Mouse (Mus musculus): ENCODE data around the gene Igsf10. TPM values are rescaled to one million over a fixed set of nuclear protein-coding genes. Genes with fewer than 3 reads are reported as not detected.

Igsf10 gene
- polyA plus RNA-seq, 2 experiments = 20.5 to 21.2 TPM

DNA sequence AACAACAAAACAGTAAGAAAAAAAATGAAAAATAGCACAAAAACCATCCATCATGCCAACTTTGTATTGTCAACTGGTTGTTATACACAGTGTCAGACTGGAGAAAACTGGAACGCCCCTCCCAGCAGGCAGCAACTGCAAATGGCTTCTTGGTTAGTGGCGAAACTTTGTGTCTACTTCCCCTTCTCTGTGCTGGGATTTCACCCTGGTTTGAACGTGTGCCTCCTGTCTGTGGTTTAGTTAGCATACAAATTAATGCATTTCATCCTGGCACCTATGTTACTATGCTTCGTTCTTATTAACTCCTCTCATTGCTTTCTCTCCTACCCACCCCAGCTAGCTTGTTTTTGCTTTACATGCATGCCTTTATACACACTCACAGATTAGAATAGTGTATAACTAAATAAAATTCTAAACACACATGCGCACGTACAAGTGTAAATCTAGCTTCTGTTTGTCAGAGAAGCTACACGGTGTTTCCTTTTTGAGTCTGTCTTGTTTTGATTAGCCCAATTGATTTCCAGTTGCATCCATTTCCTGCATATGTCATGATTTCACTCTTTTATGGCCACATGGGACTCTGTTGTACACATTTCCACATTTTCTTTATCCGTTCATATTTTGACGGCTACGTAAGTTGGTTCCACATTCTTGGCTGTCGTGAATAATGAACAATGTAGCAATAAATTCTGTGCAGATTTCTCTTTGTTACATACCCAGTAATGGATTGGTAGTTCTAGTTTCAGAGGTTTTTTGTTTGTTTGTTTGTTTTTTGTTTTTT lies 2.4 kb downstream of the Igsf10 start:
- peaks cover 20% of the 10 kb centered on the region for H3K36me3 ChIP-seq (ENCODE audit: control insufficient read depth, insufficient read depth, low read length)
- TF ChIP-seq POLR2A (IDR thresholded peaks at IDR 0.05; ENCODE audit: borderline replicate concordance, extremely low read depth, insufficient read depth, insufficient read length) = no peak
- ATAC-seq (ENCODE audit: low FRiP score, low read depth) (no peak), DNase-seq (ENCODE audit: low spot score) (peak; percentile 15)
- H3K9me3 ChIP-seq (ENCODE audit: control insufficient read depth, low read length) = no peaks in the 10 kb centered on the region
- WGBS = 59% methylated on average over 11 of the region's 11 CpGs
- H3K27me3 ChIP-seq (ENCODE audit: control insufficient read depth, insufficient read depth, low read length) = no peaks in the 10 kb centered on the region
- no peak overlapping the region for H3K27ac ChIP-seq (replicated peaks; ENCODE audit: low read depth, low read length)
- H3K4me1 ChIP-seq (ENCODE audit: control insufficient read depth, insufficient read depth, low read length) = peaks cover 7% of the 10 kb centered on the region
- H3K9ac ChIP-seq (ENCODE audit: low read depth, low read length, severe bottlenecking) = no peak overlapping the region
- peak overlapping the region; percentile 39 for H3K4me2 ChIP-seq (replicated peaks; ENCODE audit: low read depth, low read length, severe bottlenecking)
- peak overlapping the region; percentile 23 for H3K4me3 ChIP-seq (replicated peaks; ENCODE audit: low read length)

GRCm38 (mm10) chr3:59328526-59328925 lies 15.7 kb downstream of the Igsf10 start:
- no peak overlapping the region for H3K27ac ChIP-seq (replicated peaks; ENCODE audit: low read depth, low read length)
- peaks cover 4% of the 10 kb centered on the region; the same call in 1 of the 2 replicates for H3K9me3 ChIP-seq (ENCODE audit: control insufficient read depth, low read length)
- H3K27me3 ChIP-seq (ENCODE audit: control insufficient read depth, insufficient read depth, low read length) = no peaks in the 10 kb centered on the region
- no peak overlapping the region for H3K4me2 ChIP-seq (replicated peaks; ENCODE audit: low read depth, low read length, severe bottlenecking)
- H3K36me3 ChIP-seq (ENCODE audit: control insufficient read depth, insufficient read depth, low read length) = peaks cover 72% of the 10 kb centered on the region
- ATAC-seq (ENCODE audit: low FRiP score, low read depth) (no peak), DNase-seq (ENCODE audit: low spot score) (no peak)
- no peaks in the 10 kb centered on the region for H3K4me1 ChIP-seq (ENCODE audit: control insufficient read depth, insufficient read depth, low read length)
- WGBS = 78% methylated on average over 2 of the region's 2 CpGs
- H3K4me3 ChIP-seq (replicated peaks; ENCODE audit: low read length) = no peak overlapping the region
- no peak for TF ChIP-seq POLR2A (IDR thresholded peaks at IDR 0.05; ENCODE audit: borderline replicate concordance, extremely low read depth, insufficient read depth, insufficient read length)
- H3K9ac ChIP-seq (ENCODE audit: low read depth, low read length, severe bottlenecking) = no peak overlapping the region

DNA sequence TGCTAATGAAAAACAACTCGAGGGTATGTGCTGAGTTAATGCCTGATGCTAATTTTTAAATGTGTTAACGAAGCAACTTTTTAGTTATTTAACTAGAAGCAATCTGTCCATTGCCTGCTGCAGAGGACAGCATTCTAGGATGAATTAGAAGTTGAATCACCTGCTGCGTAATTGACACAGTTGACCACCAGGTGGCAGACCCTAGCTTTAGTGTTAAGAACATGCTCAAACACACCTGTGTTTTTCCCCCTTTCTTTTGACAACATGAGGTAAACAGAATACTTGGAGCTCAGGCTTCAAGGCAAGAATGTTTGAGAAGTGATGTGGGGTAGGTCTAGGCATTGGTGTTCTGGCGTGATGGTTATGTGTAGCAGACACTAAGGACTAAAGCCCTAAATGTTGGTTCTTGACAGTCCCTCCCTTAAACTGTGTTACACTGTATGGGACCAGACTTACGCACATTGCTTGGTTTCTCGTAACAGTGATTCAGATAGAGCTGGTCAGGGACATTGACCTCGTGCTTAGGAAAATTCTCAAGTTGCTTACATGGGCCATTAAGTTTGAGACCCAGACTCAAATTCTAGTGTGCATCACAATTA lies 22.8 kb downstream of the Igsf10 start:
- Histone ChIP-seq H3K4me3 (replicated peaks; ENCODE audit: low read length) (no peak overlapping the region), H3K4me1 (ENCODE audit: control insufficient read depth, insufficient read depth, low read length) (no peaks in the 10 kb centered on the region), H3K36me3 (ENCODE audit: control insufficient read depth, insufficient read depth, low read length) (peaks cover 54% of the 10 kb centered on the region), H3K27ac (replicated peaks; ENCODE audit: low read depth, low read length) (no peak overlapping the region), H3K9me3 (ENCODE audit: control insufficient read depth, low read length) (no peaks in the 10 kb centered on the region), H3K9ac (ENCODE audit: low read depth, low read length, severe bottlenecking) (no peak overlapping the region), H3K27me3 (ENCODE audit: control insufficient read depth, insufficient read depth, low read length) (no peaks in the 10 kb centered on the region), H3K4me2 (replicated peaks; ENCODE audit: low read depth, low read length, severe bottlenecking) (no peak overlapping the region)
- 44% methylated on average over 7 of the region's 7 CpGs for WGBS
- peak; percentile 61 for DNase-seq (ENCODE audit: low spot score)
- no peak for TF ChIP-seq POLR2A (IDR thresholded peaks at IDR 0.05; ENCODE audit: borderline replicate concordance, extremely low read depth, insufficient read depth, insufficient read length)
- no peak for ATAC-seq (ENCODE audit: low FRiP score, low read depth)

GRCm38 (mm10) chr3:59316077-59316476 lies 28.1 kb downstream of the Igsf10 start:
- Histone ChIP-seq H3K27ac (replicated peaks; ENCODE audit: low read depth, low read length) (no peak overlapping the region), H3K4me2 (replicated peaks; ENCODE audit: low read depth, low read length, severe bottlenecking) (no peak overlapping the region), H3K9ac (ENCODE audit: low read depth, low read length, severe bottlenecking) (no peak overlapping the region), H3K27me3 (ENCODE audit: control insufficient read depth, insufficient read depth, low read length) (no peaks in the 10 kb centered on the region), H3K9me3 (ENCODE audit: control insufficient read depth, low read length) (no peaks in the 10 kb centered on the region), H3K4me1 (ENCODE audit: control insufficient read depth, insufficient read depth, low read length) (no peaks in the 10 kb centered on the region), H3K36me3 (ENCODE audit: control insufficient read depth, insufficient read depth, low read length) (peaks cover 47% of the 10 kb centered on the region), H3K4me3 (replicated peaks; ENCODE audit: low read length) (no peak overlapping the region)
- no peak for DNase-seq (ENCODE audit: low spot score)
- TF ChIP-seq POLR2A (IDR thresholded peaks at IDR 0.05; ENCODE audit: borderline replicate concordance, extremely low read depth, insufficient read depth, insufficient read length) = no peak
- no peak for ATAC-seq (ENCODE audit: low FRiP score, low read depth)
- WGBS = 91% methylated on average over 7 of the region's 7 CpGs

GRCm38 (mm10) chr3:59312610-59313009 lies 31.6 kb downstream of the Igsf10 start:
- Histone ChIP-seq H3K36me3 (ENCODE audit: control insufficient read depth, insufficient read depth, low read length) (peaks cover 19% of the 10 kb centered on the region), H3K4me2 (replicated peaks; ENCODE audit: low read depth, low read length, severe bottlenecking) (no peak overlapping the region), H3K9ac (ENCODE audit: low read depth, low read length, severe bottlenecking) (no peak overlapping the region), H3K4me3 (replicated peaks; ENCODE audit: low read length) (no peak overlapping the region), H3K4me1 (ENCODE audit: control insufficient read depth, insufficient read depth, low read length) (no peaks in the 10 kb centered on the region), H3K27ac (replicated peaks; ENCODE audit: low read depth, low read length) (no peak overlapping the region), H3K9me3 (ENCODE audit: control insufficient read depth, low read length) (no peaks in the 10 kb centered on the region), H3K27me3 (ENCODE audit: control insufficient read depth, insufficient read depth, low read length) (no peaks in the 10 kb centered on the region)
- ATAC-seq (ENCODE audit: low FRiP score, low read depth) (no peak), DNase-seq (ENCODE audit: low spot score) (no peak)
- 78% methylated on average over 10 of the region's 10 CpGs for WGBS
- TF ChIP-seq POLR2A (IDR thresholded peaks at IDR 0.05; ENCODE audit: borderline replicate concordance, extremely low read depth, insufficient read depth, insufficient read length) = no peak

All from limb, embryonic 14.5 days (tissue).